Mouse (Mus musculus): ENCODE measurements around the gene Ppp1r9b.

GRCm38 (mm10) chr11:94985140-94985539 lies 5.7 kb upstream of the Ppp1r9b start:
- TF ChIP-seq CTCF (IDR thresholded peaks at IDR 0.05; ENCODE audit: extremely low read depth, insufficient read length, insufficient replicate concordance, low read depth, low read length) (no peak), POLR2A (IDR thresholded peaks at IDR 0.05; ENCODE audit: low read depth, low read length) (no peak)
